8 mouse cellular contexts compared by ENCODE assay signal in genomic region chr11:50223783-50224662, GRCm38 (mm10). TPM values are rescaled to one million over a fixed set of nuclear protein-coding genes. Genes with fewer than 3 reads are reported as not detected.
A peak's percentile ranks its signal among the peaks of the same experiment; 100 is the strongest.
DNase-seq lines count a peak whose midpoint lies in the region; ATAC-seq and TF ChIP-seq lines count a peak whose summit lies in the region.

No protein-coding gene starts in this region.

- peak overlapping the region; percentile 86 for H3K4me2 ChIP-seq in myocyte (ENCODE audit: low read depth)

- DNase-seq in frontal cortex, postnatal 25 days (ENCODE audit: low spot score in 2 of 2) = no peak
- DNase-seq in thymus, postnatal 0 days (ENCODE audit: low spot score) = peak; percentile 30
- DNase-seq in thymus, postnatal 36 days = no peak
- no peak for DNase-seq in limb, embryonic 10.5 days (ENCODE audit: low spot score)
- no peak for DNase-seq in ovary, postnatal 36 days (ENCODE audit: low spot score)
- DNase-seq in gastrocnemius, postnatal 25 days = no peak

- H3ac ChIP-seq in myocyte (ENCODE audit: control insufficient read depth, insufficient read length) = peak overlapping the region; percentile 55

- ATAC-seq in frontal cortex, adult (ENCODE audit: low TSS enrichment) = peak; percentile 3; the same call in 1 of the 2 replicates

- no peak for TF ChIP-seq POLR2A in myocyte (IDR thresholded peaks at IDR 0.05; ENCODE audit: insufficient read length, low read depth)

- no peaks in the 10 kb centered on the region for H3K36me3 ChIP-seq in limb, embryonic 10.5 days
- H3K36me3 ChIP-seq in myocyte (ENCODE audit: control insufficient read depth, insufficient read depth) = no peaks in the 10 kb centered on the region

- H3K9me3 ChIP-seq in limb, embryonic 10.5 days (replicated peaks) = no peaks in the 10 kb centered on the region

- peak overlapping the region; percentile 91 for H3K4me3 ChIP-seq in limb, embryonic 10.5 days
- peak overlapping the region; percentile 72 for H3K4me3 ChIP-seq in myocyte

- H3K4me1 ChIP-seq in limb, embryonic 10.5 days = peaks cover 58% of the 10 kb centered on the region

- H3K79me2 ChIP-seq in myocyte (ENCODE audit: control insufficient read depth, insufficient read depth) = peaks cover 23% of the 10 kb centered on the region

- H3K27ac ChIP-seq in limb, embryonic 10.5 days = peak overlapping the region; percentile 96

- 10% methylated on average over 17 of the region's 17 CpGs for WGBS in limb, embryonic 10.5 days

- H3K27me3 ChIP-seq in limb, embryonic 10.5 days (ENCODE audit: low read depth, poor library complexity, severe bottlenecking) = no peaks in the 10 kb centered on the region
- H3K27me3 ChIP-seq in myocyte (ENCODE audit: control insufficient read depth, insufficient read depth, insufficient read length) = no peaks in the 10 kb centered on the region

TF ChIP-seq in myocyte, 11 proteins besides CTCF, POLR2A, EP300 and RAD21:
- TF ChIP-seq USF1 (IDR thresholded peaks at IDR 0.05; ENCODE audit: low read depth) (no peak), TCF12 (IDR thresholded peaks at IDR 0.05; ENCODE audit: insufficient read depth, poor library complexity, severe bottlenecking) (no peak), CEBPB (IDR thresholded peaks at IDR 0.05; ENCODE audit: insufficient read depth, poor library complexity, severe bottlenecking) (0 out of 2 replicates have a peak, but pooled peaks have one; percentile 24), E2F4 (IDR thresholded peaks at IDR 0.05; ENCODE audit: insufficient read depth) (no peak), POLR2AphosphoS2 (IDR thresholded peaks at IDR 0.05; ENCODE audit: insufficient read length, low read depth) (peak; percentile 4)

RNA-seq across cellular contexts. Expression of gene Mgat4b, which starts 13.3 kb away (rescaled TPM):
- 8.6 and 11.8 TPM in 2 replicates for polyA plus RNA-seq in thymus, postnatal 0 days (2015; fragmentation: Nextera tagmentation; extraction: Ambion mirVana)
- polyA plus RNA-seq in limb, embryonic 10.5 days (2016; fragmentation: Nextera tagmentation; extraction: Ambion mirVana) = 27.7 and 28.6 TPM in 2 replicates
- 89.2 TPM for polyA plus RNA-seq in myocyte (2012; fragmentation: generic; extraction: Trizol)
- 10 to 100 TPM; 27.6 to 38.9 TPM for total RNA-seq in gastrocnemius, postnatal 25 days (2021)

RNA-seq across cellular contexts. Expression of gene Sqstm1, which starts 13.4 kb away (rescaled TPM):
- 233 and 246 TPM in 2 replicates for polyA plus RNA-seq in thymus, postnatal 0 days (2015; fragmentation: Nextera tagmentation; extraction: Ambion mirVana)
- 111 and 137 TPM in 2 replicates for polyA plus RNA-seq in limb, embryonic 10.5 days (2016; fragmentation: Nextera tagmentation; extraction: Ambion mirVana)
- polyA plus RNA-seq in myocyte (2012; fragmentation: generic; extraction: Trizol) = 873 TPM
- 100 to 1,000 TPM; 335 to 433 TPM for total RNA-seq in gastrocnemius, postnatal 25 days (2021)

RNA-seq across cellular contexts. Expression of gene Ltc4s, which starts 14.4 kb away (rescaled TPM):
- polyA plus RNA-seq in thymus, postnatal 0 days (2015; fragmentation: Nextera tagmentation; extraction: Ambion mirVana) = 3.5 and 3.7 TPM in 2 replicates
- polyA plus RNA-seq in limb, embryonic 10.5 days (2016; fragmentation: Nextera tagmentation; extraction: Ambion mirVana) = 0.55 and 0.90 TPM in 2 replicates
- 1.8 TPM for polyA plus RNA-seq in myocyte (2012; fragmentation: generic; extraction: Trizol)
- 1 to 10 TPM; 2.9 to 3.7 TPM for total RNA-seq in gastrocnemius, postnatal 25 days (2021)

RNA-seq across cellular contexts. Expression of gene Mrnip, which starts 49.8 kb away (rescaled TPM):
- polyA plus RNA-seq in thymus, postnatal 0 days (2015; fragmentation: Nextera tagmentation; extraction: Ambion mirVana) = 13.1 and 15.3 TPM in 2 replicates
- 30.2 and 34.1 TPM in 2 replicates for polyA plus RNA-seq in limb, embryonic 10.5 days (2016; fragmentation: Nextera tagmentation; extraction: Ambion mirVana)
- 7.8 TPM for polyA plus RNA-seq in myocyte (2012; fragmentation: generic; extraction: Trizol)
- 1 to 10 TPM; 2.8 TPM for total RNA-seq in gastrocnemius, postnatal 25 days (2021)
